Mouse (Mus musculus) stomach, embryonic 14.5 days (tissue): ENCODE results near the gene Hsd17b13. TPM values are rescaled to one million over a fixed set of nuclear protein-coding genes. Genes with fewer than 3 reads are reported as not detected.

Experiments
- ATAC-seq: fragments of 200-750 bp; cut with Nextera tagmentation; 2 replicates; pipeline ENCODE4 v1.8.0; 2017; ENCODE audit warnings: low read depth, moderate TSS enrichment; ENCODE audit not compliant: insufficient number of reproducible peaks, insufficient read depth, low FRiP score
- H3K27ac ChIP-seq: fragments of 300-500 bp; sonication (generic); 2 replicates; pipeline ENCODE4 v1.5.1; 2014; ENCODE audit warnings: mild to moderate bottlenecking, low read length, moderate library complexity, mixed read lengths
- H3K27me3 ChIP-seq: fragments of 300-500 bp; sonication (generic); 2 replicates; pipeline ENCODE4 v1.6.1; 2014; ENCODE audit warnings: low read length, control low read depth, mixed read lengths; ENCODE audit not compliant: control insufficient read depth, insufficient read depth
- H3K36me3 ChIP-seq: fragments of 300-500 bp; sonication (generic); 2 replicates; pipeline ENCODE4 v1.6.1; 2014; ENCODE audit warnings: mild to moderate bottlenecking, control low read depth, low read length, moderate library complexity, mixed read lengths; ENCODE audit not compliant: control insufficient read depth, insufficient read depth
- H3K4me1 ChIP-seq: fragments of 300-500 bp; sonication (generic); 2 replicates; pipeline ENCODE4 v1.6.1; 2014; ENCODE audit warnings: low read length, control low read depth, mixed read lengths; ENCODE audit not compliant: control insufficient read depth, insufficient read depth
- H3K4me2 ChIP-seq: fragments of 300-500 bp; sonication (generic); replicated peaks from 2 replicates; pipeline ENCODE4 v1.6.1; 2014; ENCODE audit warnings: low read depth, low read length, control low read depth
- H3K4me3 ChIP-seq: fragments of 300-500 bp; sonication (generic); 2 replicates; pipeline ENCODE4 v1.5.1; 2014; ENCODE audit warnings: low read depth, low read length, control low read depth
- H3K9ac ChIP-seq: fragments of 300-500 bp; sonication (generic); replicated peaks from 2 replicates; pipeline ENCODE4 v1.6.1; 2014; ENCODE audit warnings: low read depth, mild to moderate bottlenecking, control low read depth, low read length, moderate library complexity, mixed read lengths
- H3K9me3 ChIP-seq: fragments of 300-500 bp; sonication (generic); 2 replicates; pipeline ENCODE4 v1.6.1; 2016; ENCODE audit warnings: low read depth, low read length, control low read depth; ENCODE audit not compliant: control insufficient read depth
- WGBS: fragments of 180-500 bp; shearing (Covaris S2); extraction: QIAGEN DNeasy Blood & Tissue Kit; methylation state at CpG from one replicate; pipeline ENCODE4 v1.1.7; 2014; 5-methylcytosine and 5-hydroxymethylcytosine counted together
- polyA plus RNA-seq: library from polyadenylated mRNA; unstranded; fragments of >200 nt; fragmentation: Nextera tagmentation; extraction: Ambion mirVana; gene quantifications from 2 replicates; pipeline ENCODE4 v1.2.1, GENCODE M21; 2014

The Hsd17b13 gene
- polyA plus RNA-seq, 1 experiment from 2014 or later: 0.38 TPM

DNA sequence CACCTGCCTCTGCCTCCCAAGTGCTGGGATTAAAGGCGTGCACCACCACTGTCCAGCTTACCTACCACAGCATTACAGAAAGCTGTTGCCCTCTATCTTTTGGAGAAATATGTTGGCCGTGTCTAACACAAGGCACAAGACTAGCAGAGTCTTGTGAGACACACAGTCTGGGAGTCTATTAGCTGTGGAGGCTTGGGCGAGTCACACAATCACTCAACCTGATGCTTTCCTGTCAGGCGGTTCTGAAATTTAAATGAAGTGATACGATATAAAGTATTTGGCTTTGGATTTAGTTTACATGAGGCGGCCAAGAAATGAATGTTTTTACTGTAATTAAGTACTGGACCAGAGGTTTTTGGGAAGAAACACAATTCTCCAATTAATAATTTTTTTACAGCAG is 71.0 kb downstream of the Hsd17b13 start:
- no peak overlapping the region for H3K9ac ChIP-seq
- no peak overlapping the region for H3K4me3 ChIP-seq
- 82% methylated on average over 6 of the region's 6 CpGs for WGBS
- H3K36me3 ChIP-seq: no peaks in the 10 kb centered on the region
- H3K4me1 ChIP-seq: peaks cover 7% of the 10 kb centered on the region; the same call in 1 of the 2 replicates
- no peaks in the 10 kb centered on the region for H3K9me3 ChIP-seq
- H3K4me2 ChIP-seq: no peak overlapping the region
- no peaks in the 10 kb centered on the region for H3K27me3 ChIP-seq
- H3K27ac ChIP-seq: no peak overlapping the region
- ATAC-seq: no peak

Other genes with a start within 250 kb of the Hsd17b13 start
- 15.0 and 15.8 TPM in 2 replicates for gene Klhl8, start 66.2 kb downstream of the Hsd17b13 start, polyA plus RNA-seq
- 5.9 and 8.2 TPM in 2 replicates for gene Hsd17b11, start 44.5 kb upstream of the Hsd17b13 start, polyA plus RNA-seq
- gene Nudt9, start 68.9 kb upstream of the Hsd17b13 start, polyA plus RNA-seq: 54.8 and 56.9 TPM in 2 replicates
- 1.3 TPM in 1 of 2 replicates, not detected in the other for gene Gm17660, start 100.2 kb upstream of the Hsd17b13 start, polyA plus RNA-seq
- gene Sparcl1, start 136.3 kb upstream of the Hsd17b13 start, polyA plus RNA-seq: 300 and 320 TPM in 2 replicates
- gene Dspp, start 193.3 kb upstream of the Hsd17b13 start, polyA plus RNA-seq: not detected in 2 replicates
- 0.68 and 0.70 TPM in 2 replicates for gene Dmp1, start 225.2 kb upstream of the Hsd17b13 start, polyA plus RNA-seq